Mouse (Mus musculus) heart, postnatal 0 days (tissue): ENCODE measurements around the gene Tmem63c. TPM values are rescaled to one million over a fixed set of nuclear protein-coding genes. Genes with fewer than 3 reads are reported as not detected.
A peak's percentile ranks its signal among the peaks of the same experiment; 100 is the strongest.

ENCODE experiments used
- ATAC-seq: fragments of 200-750 bp; cut with Nextera tagmentation; 2 replicates; pipeline ENCODE4 v1.8.0; 2017; ENCODE audit warnings: low read depth, moderate number of reproducible peaks, moderate library complexity; ENCODE audit not compliant: insufficient read depth
- DNase-seq: peaks from one replicate; pipeline ENCODE4 v3.0.0-alpha.2; 2016; ENCODE audit warnings: low spot score
- H3K27ac ChIP-seq: fragments of 300-500 bp; sonication (generic); 2 replicates; pipeline ENCODE4 v1.5.1; 2014; ENCODE audit warnings: low read depth, mild to moderate bottlenecking
- H3K27me3 ChIP-seq: fragments of 300-500 bp; sonication (generic); 2 replicates; pipeline ENCODE4 v1.6.1; 2014; ENCODE audit warnings: low read length, mixed read lengths; ENCODE audit not compliant: control insufficient read depth, insufficient read depth
- H3K36me3 ChIP-seq: fragments of 300-500 bp; sonication (generic); replicated peaks from 2 replicates; pipeline ENCODE4 v1.6.1; 2014; ENCODE audit warnings: low read length, mixed read lengths; ENCODE audit not compliant: control insufficient read depth, insufficient read depth
- H3K4me1 ChIP-seq: fragments of 300-500 bp; sonication (generic); 2 replicates; pipeline ENCODE4 v1.6.1; 2014; ENCODE audit warnings: antibody characterized with exemption; ENCODE audit not compliant: control insufficient read depth, insufficient read depth
- H3K4me2 ChIP-seq: fragments of 300-500 bp; sonication (generic); 2 replicates; pipeline ENCODE4 v1.6.1; 2014; ENCODE audit warnings: low read depth, mild to moderate bottlenecking, low read length, moderate library complexity
- H3K4me3 ChIP-seq: fragments of 300-500 bp; sonication (generic); 2 replicates; pipeline ENCODE4 v1.5.1; 2014; ENCODE audit warnings: low read depth, low read length
- H3K9ac ChIP-seq: fragments of 300-500 bp; sonication (generic); replicated peaks from 2 replicates; pipeline ENCODE4 v1.6.1; 2014; ENCODE audit warnings: low read depth, low read length, mixed read lengths
- H3K9me3 ChIP-seq: fragments of 300-500 bp; sonication (generic); replicated peaks from 2 replicates; pipeline ENCODE4 v1.6.1; 2016; ENCODE audit warnings: low read length; ENCODE audit not compliant: control insufficient read depth
- CTCF ChIP-seq: IDR thresholded peaks from 2 replicates; pipeline ENCODE4 v1.5.1; 2016; ENCODE audit warnings: antibody characterized with exemption, control low read depth, low read depth
- EP300 ChIP-seq: IDR thresholded peaks from 2 replicates; pipeline ENCODE4 v1.6.1; 2016; ENCODE audit warnings: antibody characterized with exemption, low read depth
- WGBS: fragments of 180-500 bp; shearing (Covaris S2); extraction: QIAGEN DNeasy Blood & Tissue Kit; methylation state at CpG from one replicate; pipeline ENCODE4 v1.1.7; 2014; 5-methylcytosine and 5-hydroxymethylcytosine counted together
- polyA plus RNA-seq: library from polyadenylated mRNA; unstranded; fragments of >200 nt; fragmentation: Nextera tagmentation; extraction: Ambion mirVana; gene quantifications from 2 replicates; pipeline ENCODE4 v1.2.1, GENCODE M21; 2015
- total RNA-seq: library from RNA; depleted of rRNA; stranded (reverse); fragments of >200 nt; gene quantifications from 2 replicates; pipeline ENCODE4 v1.2.3, GENCODE M21; 2014; ENCODE audit warnings: low replicate concordance

The Tmem63c gene
- total and polyA plus RNA-seq, 2 experiments from 2014 or later = not detected

- Histone ChIP-seq H3K4me3 (no peak overlapping the region), H3K4me2 (no peak overlapping the region), H3K36me3 (no peaks in the 10 kb centered on the region), H3K9ac (no peak overlapping the region), H3K9me3 (no peaks in the 10 kb centered on the region), H3K27me3 (0 out of 2 replicates have a peak, but pooled peaks cover 7% of the 10 kb centered on the region), H3K4me1 (peaks cover 9% of the 10 kb centered on the region), H3K27ac (no peak overlapping the region)
- ATAC-seq = no peak
- no peak for DNase-seq
- TF ChIP-seq CTCF (no peak), EP300 (no peak)
- WGBS = 54% methylated on average over 7 of the region's 7 CpGs
These were observed 18.9 kb upstream of the Tmem63c start for GRCm38 (mm10) chr12:87002209-87002608.

GRCm38 (mm10) chr12:87002815-87003214 is 18.3 kb upstream of the Tmem63c start:
- Histone ChIP-seq H3K9me3 (no peaks in the 10 kb centered on the region), H3K4me2 (no peak overlapping the region), H3K4me3 (no peak overlapping the region), H3K36me3 (no peaks in the 10 kb centered on the region), H3K27me3 (0 out of 2 replicates have a peak, but pooled peaks cover 7% of the 10 kb centered on the region), H3K27ac (no peak overlapping the region), H3K9ac (no peak overlapping the region), H3K4me1 (peaks cover 9% of the 10 kb centered on the region)
- TF ChIP-seq EP300 = no peak
- no peak for TF ChIP-seq CTCF
- WGBS = 69% methylated on average over 7 of the region's 7 CpGs
- DNase-seq = no peak
- ATAC-seq = no peak

GRCm38 (mm10) chr12:87003606-87004005 is 17.5 kb upstream of the Tmem63c start:
- Histone ChIP-seq H3K9ac (no peak overlapping the region), H3K4me3 (no peak overlapping the region), H3K4me1 (peaks cover 9% of the 10 kb centered on the region), H3K27ac (no peak overlapping the region), H3K4me2 (no peak overlapping the region), H3K9me3 (no peaks in the 10 kb centered on the region), H3K27me3 (0 out of 2 replicates have a peak, but pooled peaks cover 7% of the 10 kb centered on the region), H3K36me3 (no peaks in the 10 kb centered on the region)
- TF ChIP-seq EP300 = no peak
- TF ChIP-seq CTCF = no peak
- DNase-seq = no peak
- ATAC-seq = no peak
- WGBS = 46% methylated on average over 3 of the region's 3 CpGs

- Histone ChIP-seq H3K4me3 (no peak overlapping the region), H3K9me3 (no peaks in the 10 kb centered on the region), H3K9ac (no peak overlapping the region), H3K27me3 (0 out of 2 replicates have a peak, but pooled peaks cover 11% of the 10 kb centered on the region), H3K4me1 (peaks cover 9% of the 10 kb centered on the region), H3K27ac (no peak overlapping the region), H3K4me2 (no peak overlapping the region), H3K36me3 (no peaks in the 10 kb centered on the region)
- DNase-seq = no peak
- TF ChIP-seq EP300 (no peak), CTCF (no peak)
- ATAC-seq = no peak
- WGBS = 69% methylated on average over 4 of the region's 4 CpGs
These were observed 16.5 kb upstream of the Tmem63c start for GRCm38 (mm10) chr12:87004596-87004995.

- H3K9me3 ChIP-seq = no peaks in the 10 kb centered on the region
- ATAC-seq = no peak
- H3K9ac ChIP-seq = no peak overlapping the region
- H3K27me3 ChIP-seq = no peaks in the 10 kb centered on the region
- H3K36me3 ChIP-seq = no peaks in the 10 kb centered on the region
- no peak overlapping the region for H3K4me2 ChIP-seq
- no peaks in the 10 kb centered on the region for H3K4me1 ChIP-seq
- no peak overlapping the region for H3K27ac ChIP-seq
- TF ChIP-seq EP300 (no peak), CTCF (peak; percentile 40)
- WGBS = 37% methylated on average over 3 of the region's 3 CpGs
- H3K4me3 ChIP-seq = no peak overlapping the region
- no peak for DNase-seq
These were observed 4.1 kb upstream of the Tmem63c start for GRCm38 (mm10) chr12:87017041-87017440.

- no peak for DNase-seq
- no peak overlapping the region for H3K4me2 ChIP-seq
- no peaks in the 10 kb centered on the region for H3K9me3 ChIP-seq
- H3K4me1 ChIP-seq = no peaks in the 10 kb centered on the region
- H3K36me3 ChIP-seq = no peaks in the 10 kb centered on the region
- no peaks in the 10 kb centered on the region for H3K27me3 ChIP-seq
- no peak for TF ChIP-seq EP300
- no peak for TF ChIP-seq CTCF
- no peak overlapping the region for H3K4me3 ChIP-seq
- WGBS = 67% methylated on average over 2 of the region's 2 CpGs
- no peak overlapping the region for H3K27ac ChIP-seq
- no peak overlapping the region for H3K9ac ChIP-seq
- no peak for ATAC-seq
These were observed 2.4 kb upstream of the Tmem63c start for GRCm38 (mm10) chr12:87018756-87019155.
